Mouse (Mus musculus) liver, embryonic 12.5 days (tissue): Measurements from ENCODE around the gene Zfp536. TPM values are rescaled to one million over a fixed set of nuclear protein-coding genes. Genes with fewer than 3 reads are reported as not detected.

ENCODE experiments used
- ATAC-seq: fragments of 200-750 bp; cut with Nextera tagmentation; 2 replicates; pipeline ENCODE4 v1.8.0; 2017; ENCODE audit warnings: moderate number of reproducible peaks, mild to moderate bottlenecking, moderate library complexity
- H3K27ac ChIP-seq: fragments of 300-500 bp; sonication (generic); 2 replicates; pipeline ENCODE4 v1.5.1; 2016; ENCODE audit warnings: mild to moderate bottlenecking
- H3K27me3 ChIP-seq: fragments of 300-500 bp; sonication (generic); replicated peaks from 2 replicates; pipeline ENCODE4 v1.6.1; 2016; ENCODE audit warnings: mild to moderate bottlenecking, moderate library complexity
- H3K36me3 ChIP-seq: fragments of 300-500 bp; sonication (generic); 2 replicates; pipeline ENCODE4 v1.6.1; 2016; ENCODE audit warnings: mild to moderate bottlenecking, moderate library complexity
- H3K4me1 ChIP-seq: fragments of 300-500 bp; sonication (generic); 2 replicates; pipeline ENCODE4 v1.6.1; 2016
- H3K4me2 ChIP-seq: fragments of 300-500 bp; sonication (generic); 2 replicates; pipeline ENCODE4 v1.6.1; 2016; ENCODE audit warnings: mild to moderate bottlenecking, moderate library complexity
- H3K4me3 ChIP-seq: fragments of 300-500 bp; sonication (generic); 2 replicates; pipeline ENCODE4 v1.5.1; 2016; ENCODE audit warnings: mild to moderate bottlenecking, moderate library complexity
- H3K9ac ChIP-seq: fragments of 300-500 bp; sonication (generic); 2 replicates; pipeline ENCODE4 v1.6.1; 2016; ENCODE audit warnings: mild to moderate bottlenecking, moderate library complexity
- H3K9me3 ChIP-seq: fragments of 300-500 bp; sonication (generic); replicated peaks from 2 replicates; pipeline ENCODE4 v1.6.1; 2016; ENCODE audit warnings: mild to moderate bottlenecking, moderate library complexity
- WGBS: fragments of 180-500 bp; shearing (Covaris S2); methylation state at CpG from one replicate; pipeline ENCODE4 v1.1.7; 2016; ENCODE audit not compliant: insufficient replicate concordance; 5-methylcytosine and 5-hydroxymethylcytosine counted together
- polyA plus RNA-seq: library from polyadenylated mRNA; unstranded; fragments of >200 nt; fragmentation: Nextera tagmentation; extraction: Ambion mirVana; gene quantifications from 2 replicates; pipeline ENCODE4 v1.2.1, GENCODE M21; 2016

The Zfp536 gene
- polyA plus RNA-seq, 1 experiment from 2014 or later: 0.19 TPM

DNA sequence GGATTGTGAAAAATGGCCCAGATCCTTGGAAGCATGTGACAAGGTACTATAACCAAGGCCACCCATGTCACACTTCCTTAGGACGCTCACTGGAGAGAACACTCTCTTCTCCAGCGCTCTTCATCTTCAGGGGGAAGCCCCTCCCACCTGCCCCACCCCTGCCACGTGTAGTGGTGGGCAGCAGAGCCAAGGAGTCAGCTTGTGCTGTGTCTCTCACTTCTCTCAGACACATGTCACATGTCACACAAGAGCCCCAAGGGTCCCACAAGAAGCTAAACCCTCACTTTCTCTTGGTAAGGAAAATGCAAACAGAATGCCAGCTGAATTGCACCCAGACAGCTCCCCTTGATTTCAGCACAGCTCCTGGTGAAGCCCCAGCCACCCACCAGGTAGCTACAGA lies 213.6 kb downstream of the Zfp536 start:
- Histone ChIP-seq H3K27me3 (no peaks in the 10 kb centered on the region), H3K4me1 (no peaks in the 10 kb centered on the region), H3K27ac (no peak overlapping the region), H3K36me3 (no peaks in the 10 kb centered on the region), H3K9ac (no peak overlapping the region), H3K9me3 (no peaks in the 10 kb centered on the region), H3K4me2 (no peak overlapping the region), H3K4me3 (no peak overlapping the region)
- WGBS: 46% methylated on average over 3 of the region's 3 CpGs
- no peak for ATAC-seq

DNA sequence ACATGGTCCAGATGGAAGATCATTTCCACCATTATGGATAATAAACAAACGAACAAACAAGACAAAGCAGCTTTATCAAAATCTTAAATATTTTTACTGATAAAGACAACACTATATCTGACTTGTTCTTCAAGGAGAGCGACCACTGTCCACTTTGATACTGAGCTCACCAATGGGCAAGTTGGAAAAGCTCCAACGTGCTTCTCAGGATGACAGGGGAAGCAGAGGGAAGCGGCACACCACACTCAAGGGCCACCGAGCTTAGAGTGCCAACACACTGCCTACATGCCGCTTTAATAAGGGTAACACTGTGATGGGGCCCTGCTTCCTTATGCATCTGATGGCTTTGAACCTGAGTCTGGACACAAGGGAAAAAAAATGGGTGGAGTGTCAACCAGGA lies 214.1 kb downstream of the Zfp536 start:
- 65% methylated on average over 6 of the region's 6 CpGs for WGBS
- H3K4me2 ChIP-seq: no peak overlapping the region
- ATAC-seq: no peak
- no peaks in the 10 kb centered on the region for H3K9me3 ChIP-seq
- H3K4me3 ChIP-seq: no peak overlapping the region
- no peak overlapping the region for H3K9ac ChIP-seq
- H3K27me3 ChIP-seq: no peaks in the 10 kb centered on the region
- H3K27ac ChIP-seq: no peak overlapping the region
- H3K4me1 ChIP-seq: no peaks in the 10 kb centered on the region
- no peaks in the 10 kb centered on the region for H3K36me3 ChIP-seq

- Histone ChIP-seq H3K4me1 (no peaks in the 10 kb centered on the region), H3K9me3 (no peaks in the 10 kb centered on the region), H3K4me3 (no peak overlapping the region), H3K36me3 (no peaks in the 10 kb centered on the region), H3K27me3 (no peaks in the 10 kb centered on the region), H3K4me2 (no peak overlapping the region), H3K27ac (no peak overlapping the region), H3K9ac (no peak overlapping the region)
- WGBS: 82% methylated on average over 1 of the region's 1 CpGs
- no peak for ATAC-seq
These were observed 216.6 kb downstream of the Zfp536 start for GRCm38 (mm10) chr7:37556811-37557210.

GRCm38 (mm10) chr7:37554405-37554804 lies 219.0 kb downstream of the Zfp536 start:
- Histone ChIP-seq H3K27ac (no peak overlapping the region), H3K9ac (no peak overlapping the region), H3K4me3 (no peak overlapping the region), H3K4me2 (no peak overlapping the region), H3K4me1 (no peaks in the 10 kb centered on the region), H3K36me3 (no peaks in the 10 kb centered on the region), H3K27me3 (no peaks in the 10 kb centered on the region), H3K9me3 (no peaks in the 10 kb centered on the region)
- WGBS: 63% methylated on average over 5 of the region's 5 CpGs
- no peak for ATAC-seq

- Histone ChIP-seq H3K9me3 (no peaks in the 10 kb centered on the region), H3K27ac (no peak overlapping the region), H3K9ac (no peak overlapping the region), H3K4me1 (no peaks in the 10 kb centered on the region), H3K4me3 (no peak overlapping the region), H3K27me3 (no peaks in the 10 kb centered on the region), H3K4me2 (no peak overlapping the region), H3K36me3 (no peaks in the 10 kb centered on the region)
- WGBS: 44% methylated on average over 3 of the region's 3 CpGs
- no peak for ATAC-seq
These were observed 219.8 kb downstream of the Zfp536 start for GRCm38 (mm10) chr7:37553646-37554045.

DNA sequence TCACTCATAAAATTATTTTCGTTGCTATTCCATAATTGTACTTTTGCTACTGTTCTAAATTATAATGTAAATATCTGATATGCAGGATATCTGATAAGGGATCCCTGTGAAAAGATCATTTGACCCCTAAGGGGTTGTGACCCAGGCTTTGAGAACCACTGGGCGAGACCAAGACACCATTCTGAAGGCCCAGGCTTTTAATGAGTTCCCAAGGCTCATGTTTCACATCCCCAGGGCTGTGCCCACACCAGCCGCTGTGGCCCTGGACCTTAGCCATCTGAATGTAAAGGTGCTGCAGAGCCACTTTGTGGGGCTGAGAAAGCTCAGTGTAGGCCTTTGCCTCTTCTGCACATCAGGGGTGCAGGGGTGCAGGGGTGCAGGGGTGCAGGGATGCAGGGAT lies 221.1 kb downstream of the Zfp536 start:
- WGBS: 45% methylated on average over 3 of the region's 3 CpGs
- Histone ChIP-seq H3K9me3 (no peaks in the 10 kb centered on the region), H3K4me3 (no peak overlapping the region), H3K36me3 (no peaks in the 10 kb centered on the region), H3K4me2 (no peak overlapping the region), H3K27ac (no peak overlapping the region), H3K4me1 (no peaks in the 10 kb centered on the region), H3K9ac (no peak overlapping the region), H3K27me3 (no peaks in the 10 kb centered on the region)
- ATAC-seq: no peak

DNA sequence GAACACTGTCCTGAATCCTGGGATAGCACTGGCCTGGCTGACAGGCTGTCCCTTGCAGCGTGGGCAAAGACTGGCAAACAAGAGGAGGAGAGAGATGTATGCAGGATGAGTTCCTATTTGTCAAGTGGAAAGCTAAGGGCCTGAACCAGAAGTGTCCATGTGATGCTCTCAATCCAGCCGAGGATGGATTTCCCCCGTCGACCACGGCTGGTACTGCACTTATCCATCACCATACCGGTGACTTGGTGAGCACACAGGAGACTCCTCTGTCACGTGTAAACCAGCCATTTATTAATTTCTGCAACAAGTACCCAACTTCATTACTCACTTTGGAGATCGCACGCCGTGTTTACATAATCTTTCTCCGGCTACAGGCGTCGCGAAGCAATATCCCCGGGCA lies 224.6 kb downstream of the Zfp536 start:
- Histone ChIP-seq H3K4me3 (no peak overlapping the region), H3K4me1 (no peaks in the 10 kb centered on the region), H3K36me3 (no peaks in the 10 kb centered on the region), H3K27me3 (no peaks in the 10 kb centered on the region), H3K9ac (no peak overlapping the region), H3K27ac (no peak overlapping the region), H3K9me3 (no peaks in the 10 kb centered on the region), H3K4me2 (no peak overlapping the region)
- 66% methylated on average over 15 of the region's 15 CpGs for WGBS
- no peak for ATAC-seq

DNA sequence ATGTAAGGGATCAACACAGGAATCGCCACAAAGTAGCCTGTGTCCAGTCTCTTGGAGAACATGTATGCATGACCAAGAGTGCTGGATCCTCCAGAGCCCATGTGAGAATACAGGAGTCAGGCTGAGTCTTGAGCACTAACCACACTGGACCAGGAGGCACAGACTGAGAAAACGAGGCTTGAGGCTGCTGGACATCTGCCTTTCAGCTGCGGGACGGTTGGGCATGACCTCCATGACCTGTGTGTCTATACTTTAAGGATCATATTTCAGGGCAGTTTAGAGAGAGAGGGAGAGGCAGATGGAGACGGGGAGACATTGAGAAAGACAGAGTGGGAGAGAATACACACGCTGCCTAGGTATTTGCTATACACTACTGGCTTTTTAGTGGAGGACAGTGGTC lies 229.4 kb downstream of the Zfp536 start:
- no peaks in the 10 kb centered on the region for H3K36me3 ChIP-seq
- no peak overlapping the region for H3K27ac ChIP-seq
- no peak overlapping the region for H3K9ac ChIP-seq
- no peaks in the 10 kb centered on the region for H3K9me3 ChIP-seq
- ATAC-seq: no peak
- H3K27me3 ChIP-seq: no peaks in the 10 kb centered on the region
- WGBS: 56% methylated on average over 6 of the region's 6 CpGs
- H3K4me1 ChIP-seq: no peaks in the 10 kb centered on the region
- no peak overlapping the region for H3K4me3 ChIP-seq
- no peak overlapping the region for H3K4me2 ChIP-seq

GRCm38 (mm10) chr7:37542951-37543350 lies 230.5 kb downstream of the Zfp536 start:
- no peaks in the 10 kb centered on the region for H3K9me3 ChIP-seq
- H3K27me3 ChIP-seq: no peaks in the 10 kb centered on the region
- H3K9ac ChIP-seq: no peak overlapping the region
- H3K4me3 ChIP-seq: no peak overlapping the region
- no peaks in the 10 kb centered on the region for H3K4me1 ChIP-seq
- no peak for ATAC-seq
- 66% methylated on average over 7 of the region's 7 CpGs for WGBS
- no peak overlapping the region for H3K4me2 ChIP-seq
- H3K27ac ChIP-seq: no peak overlapping the region
- H3K36me3 ChIP-seq: no peaks in the 10 kb centered on the region

- Histone ChIP-seq H3K36me3 (no peaks in the 10 kb centered on the region), H3K9ac (no peak overlapping the region), H3K27ac (no peak overlapping the region), H3K4me1 (no peaks in the 10 kb centered on the region), H3K4me2 (no peak overlapping the region), H3K27me3 (no peaks in the 10 kb centered on the region), H3K4me3 (no peak overlapping the region), H3K9me3 (no peaks in the 10 kb centered on the region)
- ATAC-seq: no peak
- 62% methylated on average over 2 of the region's 2 CpGs for WGBS
These were observed 242.3 kb downstream of the Zfp536 start for GRCm38 (mm10) chr7:37531166-37531565.

DNA sequence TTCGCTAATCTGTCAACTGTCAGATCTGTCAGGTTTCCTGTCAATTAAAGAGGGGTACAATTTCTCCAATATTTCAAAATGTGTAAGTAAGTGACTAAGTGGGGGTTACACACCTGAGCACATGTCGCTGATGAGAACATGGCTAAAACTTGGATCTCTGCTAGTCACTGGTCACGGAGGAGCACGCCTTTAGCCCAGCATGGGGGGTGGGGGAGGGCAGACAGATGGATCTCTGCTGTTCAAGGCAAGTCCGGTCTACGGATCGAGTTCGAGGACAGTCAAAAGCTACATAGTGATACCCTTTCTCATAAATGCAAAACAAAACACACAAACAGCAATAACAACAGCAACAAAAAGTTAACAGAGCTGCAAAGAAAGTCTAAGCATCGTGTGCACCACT lies 245.1 kb downstream of the Zfp536 start:
- Histone ChIP-seq H3K4me2 (no peak overlapping the region), H3K27ac (no peak overlapping the region), H3K4me1 (no peaks in the 10 kb centered on the region), H3K4me3 (no peak overlapping the region), H3K36me3 (no peaks in the 10 kb centered on the region), H3K9ac (no peak overlapping the region), H3K9me3 (no peaks in the 10 kb centered on the region), H3K27me3 (no peaks in the 10 kb centered on the region)
- 71% methylated on average over 9 of the region's 9 CpGs for WGBS
- ATAC-seq: no peak

DNA sequence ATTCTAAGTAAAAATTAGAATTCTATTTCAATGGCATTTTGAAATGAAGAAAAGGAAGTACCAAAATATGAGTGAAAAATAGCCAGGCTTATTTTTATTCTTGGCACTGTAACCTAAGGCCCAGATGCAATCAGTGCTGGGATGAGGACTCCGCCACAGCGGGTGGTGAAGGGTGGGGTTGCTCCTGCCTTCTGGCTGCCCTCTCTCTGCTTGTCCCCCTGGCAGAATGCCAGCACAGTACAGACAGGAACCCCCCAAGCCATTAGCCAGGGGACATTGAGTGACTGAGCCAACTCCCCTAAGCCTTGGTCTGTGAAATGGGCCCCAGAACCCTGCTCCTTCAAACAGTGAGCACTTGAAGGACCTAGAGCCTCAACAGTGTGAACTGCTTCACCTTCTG lies 245.6 kb downstream of the Zfp536 start:
- H3K36me3 ChIP-seq: no peaks in the 10 kb centered on the region
- H3K4me1 ChIP-seq: no peaks in the 10 kb centered on the region
- ATAC-seq: no peak
- H3K27ac ChIP-seq: no peak overlapping the region
- H3K27me3 ChIP-seq: no peaks in the 10 kb centered on the region
- 86% methylated on average over 2 of the region's 2 CpGs for WGBS
- H3K4me3 ChIP-seq: no peak overlapping the region
- H3K4me2 ChIP-seq: no peak overlapping the region
- H3K9me3 ChIP-seq: no peaks in the 10 kb centered on the region
- H3K9ac ChIP-seq: no peak overlapping the region

GRCm38 (mm10) chr7:37521407-37521806 lies 252.0 kb downstream of the Zfp536 start:
- Histone ChIP-seq H3K9ac (no peak overlapping the region), H3K36me3 (no peaks in the 10 kb centered on the region), H3K27me3 (no peaks in the 10 kb centered on the region), H3K4me1 (no peaks in the 10 kb centered on the region), H3K27ac (no peak overlapping the region), H3K4me3 (no peak overlapping the region), H3K9me3 (no peaks in the 10 kb centered on the region), H3K4me2 (no peak overlapping the region)
- WGBS: 24% methylated on average over 2 of the region's 2 CpGs
- ATAC-seq: no peak
